Mouse (Mus musculus) heart, embryonic 13.5 days (tissue): ENCODE measurements around the gene Chaf1b. TPM values are rescaled to one million over a fixed set of nuclear protein-coding genes. Genes with fewer than 3 reads are reported as not detected.

Experiments used
- polyA plus RNA-seq: library from polyadenylated mRNA; unstranded; fragments of >200 nt; fragmentation: Nextera tagmentation; extraction: Ambion mirVana; gene quantifications from 2 replicates; pipeline ENCODE4 v1.2.1, GENCODE M21; 2015

The Chaf1b gene
- polyA plus RNA-seq, 1 experiment from 2014 or later, result 44.6 TPM

Other genes starting within 250 kb of the Chaf1b start
- 0.59 and 0.70 TPM in 2 replicates for gene Cbr3, start 200.7 kb upstream of the Chaf1b start, polyA plus RNA-seq
- gene Dop1b, start 172.0 kb upstream of the Chaf1b start, polyA plus RNA-seq, result 6.0 and 6.4 TPM in 2 replicates
- 19.1 and 22.3 TPM in 2 replicates for gene Morc3, start 51.8 kb upstream of the Chaf1b start, polyA plus RNA-seq
- not detected in 2 replicates for gene Cldn14, start 124.9 kb downstream of the Chaf1b start, polyA plus RNA-seq
- gene Sim2, start 201.0 kb downstream of the Chaf1b start, polyA plus RNA-seq, result 0.07 and 0.08 TPM in 2 replicates